Mouse (Mus musculus): Measurements from ENCODE around the gene Mex3a.
A peak's percentile ranks its signal among the peaks of the same experiment; 100 is the strongest.

Mex3a gene

GRCm38 (mm10) chr3:88505081-88505480, 27.1 kb upstream of the Mex3a start:
- no peak for DNase-seq (ENCODE audit: low read depth, low spot score)

- DNase-seq (ENCODE audit: low read depth, low spot score), result no peak
These were observed 26.4 kb upstream of the Mex3a start for GRCm38 (mm10) chr3:88505765-88506164.

GRCm38 (mm10) chr3:88509250-88509649, 22.9 kb upstream of the Mex3a start:
- no peak for DNase-seq (ENCODE audit: low read depth, low spot score)

GRCm38 (mm10) chr3:88509692-88510420, 22.3 kb upstream of the Mex3a start, which contains the start of gene Lmna:
Gene Lmna (minus strand): TSS chr3:88509956.
- DNase-seq (ENCODE audit: low read depth, low spot score), result no peak

- no peak for DNase-seq (ENCODE audit: low read depth, low spot score)
These were observed 21.5 kb upstream of the Mex3a start for GRCm38 (mm10) chr3:88510421-88511289.

GRCm38 (mm10) chr3:88511559-88511958, 20.6 kb upstream of the Mex3a start:
- DNase-seq (ENCODE audit: low read depth, low spot score), result no peak

GRCm38 (mm10) chr3:88512141-88512895, 19.9 kb upstream of the Mex3a start:
- no peak for DNase-seq (ENCODE audit: low read depth, low spot score)

GRCm38 (mm10) chr3:88512896-88513545, 19.2 kb upstream of the Mex3a start:
- DNase-seq (ENCODE audit: low read depth, low spot score), result no peak

- DNase-seq (ENCODE audit: low read depth, low spot score), result no peak
These were observed 18.6 kb upstream of the Mex3a start for GRCm38 (mm10) chr3:88513546-88514115.

GRCm38 (mm10) chr3:88514231-88515094, 17.7 kb upstream of the Mex3a start:
- DNase-seq (ENCODE audit: low read depth, low spot score), result no peak

- DNase-seq (ENCODE audit: low read depth, low spot score), result no peak
These were observed 17.2 kb upstream of the Mex3a start for GRCm38 (mm10) chr3:88515095-88515386.

- DNase-seq (ENCODE audit: low read depth, low spot score), result no peak
These were observed 15.8 kb upstream of the Mex3a start for GRCm38 (mm10) chr3:88516407-88516806.

- no peak for DNase-seq (ENCODE audit: low read depth, low spot score)
These were observed 13.8 kb upstream of the Mex3a start for GRCm38 (mm10) chr3:88518411-88518810.

GRCm38 (mm10) chr3:88520078-88520477, 12.1 kb upstream of the Mex3a start:
- no peak for DNase-seq (ENCODE audit: low read depth, low spot score)

- no peak for DNase-seq (ENCODE audit: low read depth, low spot score)
These were observed 11.0 kb upstream of the Mex3a start for GRCm38 (mm10) chr3:88521156-88521555.

GRCm38 (mm10) chr3:88521803-88522331, 10.3 kb upstream of the Mex3a start:
- peak; percentile 66 for DNase-seq (ENCODE audit: low read depth, low spot score)

- no peak for DNase-seq (ENCODE audit: low read depth, low spot score)
These were observed 9.2 kb upstream of the Mex3a start for GRCm38 (mm10) chr3:88523027-88523426.

GRCm38 (mm10) chr3:88525021-88525420, 7.2 kb upstream of the Mex3a start:
- no peak for DNase-seq (ENCODE audit: low read depth, low spot score)

- peak; percentile 76 for DNase-seq (ENCODE audit: low read depth, low spot score)
These were observed 5.8 kb upstream of the Mex3a start for GRCm38 (mm10) chr3:88526157-88527131.

Measured in c-Kit-negative CD71-positive TER-119-positive erythroid progenitor cells, embryonic 14.5 days (primary cell).